Mouse (Mus musculus) CD4-positive, CD25-positive, alpha-beta regulatory T cell, adult 4 months (primary cell): ENCODE data around the gene Pld1. TPM values are rescaled to one million over a fixed set of nuclear protein-coding genes. Genes with fewer than 3 reads are reported as not detected.
"Not testable (repeated sequence)": the region's sequence is repeated elsewhere in the genome, so short reads cannot be mapped to it uniquely, and the experiment has no call there.

Experiments used
- ATAC-seq: one replicate; pipeline ENCODE4 v1.8.0; 2017
- polyA plus RNA-seq, 2 experiments: library from polyadenylated mRNA; unstranded; fragments of 100-300 nt; shearing (Covaris generic); gene quantifications; one replicate each; pipeline ENCODE4 v1.2.1; 2017

The Pld1 gene
- polyA plus RNA-seq, 2 experiments from 2014 or later = 0.85 TPM; not detected in 1

DNA sequence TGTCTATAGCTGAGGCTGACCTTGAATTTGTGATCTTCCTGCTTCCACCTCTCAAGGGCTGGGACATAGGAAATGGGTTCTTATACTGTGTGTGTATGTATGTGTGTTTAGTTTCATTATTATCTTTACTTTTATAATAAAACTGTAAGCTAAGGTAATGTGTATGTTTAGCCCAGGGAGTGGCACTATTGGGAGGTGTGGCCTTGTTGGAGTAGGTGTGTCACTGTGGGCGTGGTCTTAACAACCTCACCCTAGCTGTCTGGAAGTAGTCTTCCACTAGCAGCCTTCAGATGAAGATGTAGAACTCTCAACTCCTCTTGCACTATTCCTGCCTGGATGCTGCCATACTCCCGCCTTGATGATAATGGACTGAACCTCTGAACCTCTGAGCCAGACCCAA, 6.9 kb downstream of the Pld1 start:
- not testable (repeated sequence) for ATAC-seq

DNA sequence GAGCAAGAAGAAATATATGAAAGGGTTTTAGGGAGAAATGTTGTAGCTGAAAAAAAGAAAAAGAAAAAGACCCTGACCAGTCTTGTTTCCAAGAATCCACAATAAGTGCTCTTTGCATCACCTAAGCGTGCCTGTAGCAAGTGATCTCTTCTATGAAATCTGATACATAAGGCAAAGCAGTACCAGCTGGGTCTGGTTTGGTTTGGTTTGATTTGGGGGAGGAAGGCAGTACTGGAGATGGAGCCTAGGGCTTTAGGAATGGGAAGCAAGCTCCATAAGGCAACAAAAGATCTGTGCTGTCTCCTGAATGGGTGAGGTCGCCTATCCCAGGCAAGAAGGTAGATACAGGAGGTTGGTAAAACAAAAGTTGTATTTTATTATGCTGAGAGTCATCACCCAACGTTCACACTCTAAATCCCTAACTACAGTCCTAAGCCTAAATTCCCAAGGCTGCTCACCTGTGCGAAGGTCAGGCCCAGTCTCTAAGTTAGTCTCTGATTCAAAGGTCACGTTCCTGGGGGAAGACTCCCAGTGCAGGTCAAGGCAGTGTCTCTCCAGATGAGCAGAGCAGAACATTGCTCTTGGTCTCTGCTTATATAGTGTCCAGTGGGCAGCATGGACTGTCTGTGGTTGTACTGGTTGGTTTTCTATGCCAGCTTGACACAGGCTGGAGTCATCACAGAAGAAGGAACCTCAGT, 10.8 kb downstream of the Pld1 start:
- no peak for ATAC-seq

DNA sequence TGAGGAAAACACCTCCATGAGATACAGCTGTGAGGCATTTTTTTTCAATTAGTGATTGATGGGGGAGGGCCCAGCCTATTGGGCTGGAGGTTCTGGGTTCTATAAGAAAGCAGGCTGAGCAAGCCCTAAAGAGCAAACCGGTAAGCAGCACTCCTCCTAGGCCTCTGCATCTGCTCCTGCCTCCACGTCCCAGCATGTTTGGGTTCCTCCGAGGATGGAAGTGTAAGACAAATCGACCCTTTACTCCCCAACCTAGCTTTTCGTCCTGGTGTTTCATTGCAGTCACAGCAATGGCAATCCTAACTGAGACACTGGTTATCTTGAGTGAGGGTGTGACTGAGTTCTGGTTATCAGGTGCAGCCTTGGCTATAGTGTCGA, 11.4 kb downstream of the Pld1 start:
- no peak for ATAC-seq

DNA sequence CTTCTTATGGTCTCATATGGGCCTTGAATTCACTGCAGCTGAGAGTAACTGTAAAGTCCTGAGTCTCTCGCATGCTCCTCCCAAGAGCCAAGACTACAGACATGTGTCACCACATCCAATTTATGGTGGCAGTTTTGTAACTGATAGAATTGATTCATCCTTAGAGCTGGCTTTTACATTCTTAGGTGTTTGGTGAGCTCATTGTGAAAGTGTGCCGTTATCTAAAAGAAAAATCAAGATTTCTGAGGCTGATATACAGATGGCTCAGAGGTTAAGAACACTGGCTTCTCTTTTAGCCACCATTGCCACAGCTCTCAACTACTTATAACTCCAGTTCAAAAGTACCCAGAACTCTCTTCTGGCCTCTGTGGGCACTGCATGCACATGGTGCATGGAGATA, 12.2 kb downstream of the Pld1 start:
- no peak for ATAC-seq

DNA sequence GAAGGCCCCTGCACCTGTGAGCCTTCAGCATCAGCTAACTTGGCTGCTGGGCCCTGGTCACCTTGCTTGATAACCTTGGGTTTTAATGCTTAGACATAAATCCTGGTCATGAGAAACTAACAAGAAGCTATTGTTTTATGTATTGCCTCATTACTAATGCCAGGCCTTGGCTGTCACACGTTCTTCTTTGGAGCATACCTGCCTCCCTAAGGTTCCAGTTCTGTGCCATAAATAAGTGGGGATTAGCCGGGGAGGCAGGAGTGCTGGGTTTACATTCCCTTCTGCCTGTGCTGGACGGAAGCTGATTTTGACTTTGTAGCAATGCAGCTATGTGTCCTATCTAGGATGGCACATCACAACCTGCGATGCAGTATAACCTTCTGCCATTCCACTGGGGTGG, 13.2 kb downstream of the Pld1 start:
- ATAC-seq = no peak

DNA sequence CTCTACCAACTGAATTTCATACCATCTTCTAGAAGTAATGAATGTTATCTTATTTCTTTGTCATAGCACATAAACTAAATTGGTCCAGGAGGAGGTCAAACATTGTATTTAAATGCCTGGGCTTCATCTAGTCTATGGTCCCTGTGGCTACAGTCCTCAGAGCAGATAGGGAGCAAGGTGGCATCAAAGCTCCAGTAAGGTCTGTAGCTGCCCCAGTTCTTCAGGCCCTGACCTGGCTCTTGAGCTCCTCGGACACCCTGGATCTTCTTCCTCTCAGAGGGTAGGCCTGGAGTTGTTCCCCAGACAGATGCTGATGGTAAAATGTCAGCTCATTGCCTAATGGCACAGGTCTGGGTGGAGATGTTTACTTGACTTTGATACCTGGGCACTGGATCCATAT, 17.5 kb downstream of the Pld1 start:
- ATAC-seq = no peak

DNA sequence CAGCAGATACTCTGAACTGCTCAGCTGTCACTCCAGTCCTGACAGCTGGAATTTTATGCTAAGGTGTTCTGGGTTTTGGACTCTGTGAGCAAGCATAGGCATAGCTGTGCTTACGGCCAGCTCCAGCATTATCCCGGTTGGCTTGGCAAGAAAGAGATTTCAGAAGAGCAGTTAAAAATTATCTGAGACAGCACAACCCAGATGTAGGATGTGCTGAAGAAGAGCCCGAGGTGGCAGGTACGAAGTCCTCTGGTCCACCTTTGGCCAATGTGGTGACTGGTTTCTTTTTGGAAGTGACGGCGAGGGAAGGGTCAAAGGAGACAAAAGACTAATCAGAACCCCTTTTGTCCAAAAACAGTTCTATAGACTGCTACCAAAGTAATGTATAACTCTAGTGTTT, 20.7 kb downstream of the Pld1 start:
- ATAC-seq = no peak

DNA sequence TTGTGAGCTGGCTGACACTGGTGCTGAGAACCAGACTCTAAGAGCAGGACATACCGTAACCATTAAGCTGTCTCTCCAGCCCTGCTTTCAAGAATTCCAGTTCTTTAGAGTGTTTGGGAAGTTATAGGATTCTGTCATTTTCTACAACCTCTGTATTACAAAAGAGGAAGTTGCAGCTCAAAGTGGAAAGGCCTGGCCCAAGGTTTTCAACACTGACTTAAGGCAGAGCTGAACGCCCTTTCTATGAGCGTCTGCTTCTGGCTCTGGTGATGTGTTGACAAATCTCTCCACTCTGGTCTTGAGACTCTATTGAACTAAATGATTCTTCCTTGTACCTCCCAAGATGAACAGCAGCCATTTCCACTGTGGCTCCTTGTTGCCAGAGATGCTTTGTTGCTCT, 22.7 kb downstream of the Pld1 start:
- no peak for ATAC-seq

DNA sequence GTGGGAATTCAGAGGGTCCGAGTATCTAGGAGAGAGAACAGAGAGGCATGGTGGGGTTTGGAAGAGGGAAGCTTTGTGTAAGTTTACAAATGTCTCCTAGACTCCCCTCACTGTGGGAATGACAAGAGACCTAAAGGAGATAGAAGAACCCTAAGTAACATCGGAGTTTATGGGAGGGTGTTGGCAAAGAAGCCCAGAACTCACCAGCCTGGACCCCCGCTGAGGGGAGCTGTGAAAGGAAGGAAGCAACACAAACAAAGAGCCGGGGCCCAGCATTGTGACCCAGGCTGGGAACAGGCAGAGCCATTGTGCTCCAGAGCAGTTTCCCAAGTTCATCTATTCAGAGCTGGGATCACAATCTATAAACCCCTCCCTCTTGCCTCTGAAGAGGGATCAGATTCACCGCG, 25.3 kb downstream of the Pld1 start:
- ATAC-seq = no peak

DNA sequence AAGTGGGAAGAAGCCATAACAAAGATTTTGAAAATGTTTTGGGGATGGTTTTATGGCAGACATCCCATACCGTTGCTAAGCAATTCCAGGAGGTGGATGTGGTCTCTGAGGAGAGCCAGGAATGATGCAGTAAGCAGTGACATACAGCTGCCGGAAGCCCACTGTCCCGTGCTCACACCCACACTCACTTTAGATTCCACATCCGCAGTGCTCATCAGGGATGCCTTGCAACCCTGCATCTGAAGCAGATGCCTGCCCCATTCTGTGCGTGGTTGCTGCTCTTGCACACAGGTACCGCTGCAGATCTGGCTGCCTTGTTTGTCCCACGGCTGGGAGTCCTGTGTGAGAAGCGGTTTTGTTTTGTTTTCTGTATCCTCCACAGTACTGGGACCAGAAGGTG, 30.2 kb downstream of the Pld1 start:
- no peak for ATAC-seq

DNA sequence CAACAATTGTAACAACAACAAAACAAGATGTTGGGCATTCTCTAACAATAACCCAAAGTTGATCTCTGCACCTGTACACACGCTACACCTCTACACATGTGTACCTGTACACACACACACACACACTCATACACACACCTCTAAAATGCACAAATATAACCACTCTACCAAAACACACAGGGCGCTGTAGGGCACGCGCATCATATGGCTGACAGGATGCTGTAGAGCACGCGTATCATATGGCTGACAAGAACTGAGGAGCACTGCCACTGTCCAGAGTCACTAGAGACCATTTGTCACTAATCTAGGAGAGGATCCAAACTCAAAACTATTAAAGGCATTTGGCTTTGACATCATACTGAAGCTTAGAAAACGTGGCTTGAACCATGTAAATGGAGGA, 35.4 kb downstream of the Pld1 start:
- no peak for ATAC-seq

DNA sequence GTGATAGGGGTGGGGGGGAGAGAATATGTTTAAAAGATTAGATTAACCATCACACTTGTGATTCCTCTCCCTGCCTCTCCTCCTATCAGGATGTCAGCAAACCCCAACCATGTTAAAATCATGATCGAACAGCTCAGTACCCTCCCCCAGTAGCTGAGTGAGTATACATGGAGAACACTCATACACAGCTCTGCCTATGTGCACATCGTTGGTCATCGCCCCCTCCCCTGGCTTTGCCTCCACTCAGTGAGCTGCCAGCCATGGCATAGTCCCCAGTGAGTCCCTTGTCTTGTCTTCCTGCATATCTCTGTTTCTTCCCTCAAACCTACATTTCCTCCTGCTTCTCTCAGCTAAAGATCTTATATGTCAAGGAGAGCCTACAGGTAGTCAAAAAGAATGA, 36.5 kb downstream of the Pld1 start:
- ATAC-seq = no peak

DNA sequence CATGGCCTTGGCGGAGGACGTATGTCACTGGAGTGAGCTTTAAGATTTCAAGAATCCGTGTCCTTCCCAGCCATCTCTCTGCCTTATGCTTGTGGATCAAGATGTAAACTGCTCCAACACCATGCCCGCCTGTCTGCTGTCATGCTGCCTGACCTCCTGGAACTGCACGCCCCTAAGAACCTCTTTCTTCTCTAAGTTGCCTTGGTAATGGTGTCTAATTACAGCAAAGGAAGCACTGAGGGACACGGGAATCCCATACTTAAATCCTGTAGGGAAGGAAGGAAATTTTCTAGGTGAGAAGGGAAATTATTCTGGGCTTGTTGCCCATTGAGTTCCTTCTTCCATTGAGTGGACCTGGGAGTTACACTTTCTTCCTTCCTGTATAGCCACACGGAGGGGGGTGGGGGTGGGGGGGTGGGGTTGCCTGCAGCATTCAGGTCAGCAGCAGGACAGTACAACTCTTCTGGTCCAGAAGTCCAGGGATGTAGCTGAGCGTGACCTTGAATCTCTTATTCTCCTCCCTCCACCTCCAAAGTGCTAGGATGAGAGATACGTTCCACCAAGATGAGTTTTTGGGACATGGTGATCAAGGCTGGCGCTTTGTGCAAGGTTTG, 38.5 kb downstream of the Pld1 start:
- no peak for ATAC-seq

DNA sequence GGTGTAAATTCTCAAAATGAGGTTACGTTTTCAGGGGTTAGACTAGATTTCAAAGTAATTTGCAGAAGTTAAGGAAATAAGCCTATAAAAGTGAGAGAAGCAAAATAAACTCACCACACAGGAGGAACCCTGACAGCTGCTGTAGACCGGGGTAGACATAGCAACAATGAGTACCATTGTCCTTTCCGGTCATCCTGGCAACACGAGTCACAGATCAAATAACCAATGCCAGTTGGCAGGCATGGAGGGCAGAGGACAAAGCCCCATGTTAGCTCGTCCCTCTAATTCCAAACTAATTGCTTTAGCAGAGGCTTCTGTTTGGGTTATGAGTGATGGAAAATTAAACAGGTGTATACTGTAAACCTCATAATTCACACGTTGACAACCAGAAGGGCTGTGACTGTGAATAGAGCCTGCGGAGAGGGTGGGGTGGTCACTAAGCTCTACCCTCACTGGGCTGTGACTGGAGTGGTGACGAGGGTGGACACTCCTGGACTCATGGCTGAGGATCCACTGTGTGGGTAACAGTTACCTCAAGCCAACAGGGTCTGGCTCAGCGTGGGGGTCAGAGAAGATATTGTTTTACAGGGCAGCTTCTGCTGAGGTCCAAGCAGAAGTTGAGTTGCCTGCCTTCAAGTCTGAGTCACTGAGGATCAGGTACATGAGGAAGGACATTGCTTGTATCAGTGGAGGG, 39.7 kb downstream of the Pld1 start:
- no peak for ATAC-seq

DNA sequence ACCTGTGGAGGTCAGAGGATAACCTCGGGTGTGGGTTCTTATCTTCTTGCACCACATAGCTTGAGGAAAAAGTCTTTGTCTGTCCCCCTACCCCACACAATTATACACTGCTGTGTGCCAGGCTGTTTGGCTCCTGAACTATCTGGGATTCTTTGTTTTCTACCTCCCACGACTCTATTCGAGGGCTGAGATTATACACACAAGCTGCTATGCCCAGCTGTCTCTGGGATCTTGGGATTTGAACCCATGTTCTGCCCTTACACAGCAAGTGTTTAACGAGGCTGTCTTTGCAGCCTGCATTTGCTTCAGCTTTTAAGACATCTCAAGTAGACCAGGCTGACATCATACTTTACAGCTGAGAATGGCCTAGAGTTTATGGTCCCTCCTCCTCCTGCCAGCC, 43.1 kb downstream of the Pld1 start:
- ATAC-seq = no peak

DNA sequence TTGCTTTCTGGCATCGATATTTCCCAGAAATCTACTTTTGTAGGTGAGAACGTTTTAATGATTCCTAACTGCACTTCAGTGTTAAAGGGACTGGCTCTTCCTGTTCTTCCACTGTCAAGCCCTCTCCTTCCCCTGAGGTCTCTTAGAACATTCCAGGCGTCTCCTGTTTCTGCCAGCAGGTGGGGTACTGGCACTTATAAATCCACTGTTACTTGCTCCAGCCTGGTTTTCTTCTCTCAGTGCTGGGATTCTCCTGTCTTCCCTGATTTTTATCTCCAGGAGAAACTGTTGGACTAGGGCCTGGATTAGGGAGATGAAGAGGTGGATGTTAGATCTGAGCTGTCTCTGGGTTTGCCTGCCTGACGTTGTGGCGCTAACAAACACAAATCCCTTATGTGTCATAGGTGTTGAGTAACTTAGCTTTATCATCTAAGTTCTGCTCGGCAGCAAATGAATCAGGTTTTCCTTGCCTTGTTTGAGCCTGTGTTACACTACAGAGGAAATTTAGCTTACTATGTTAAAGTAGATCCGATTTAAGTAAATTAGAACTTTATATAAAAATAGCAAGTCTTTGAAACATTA, 44.0 kb downstream of the Pld1 start:
- no peak for ATAC-seq

DNA sequence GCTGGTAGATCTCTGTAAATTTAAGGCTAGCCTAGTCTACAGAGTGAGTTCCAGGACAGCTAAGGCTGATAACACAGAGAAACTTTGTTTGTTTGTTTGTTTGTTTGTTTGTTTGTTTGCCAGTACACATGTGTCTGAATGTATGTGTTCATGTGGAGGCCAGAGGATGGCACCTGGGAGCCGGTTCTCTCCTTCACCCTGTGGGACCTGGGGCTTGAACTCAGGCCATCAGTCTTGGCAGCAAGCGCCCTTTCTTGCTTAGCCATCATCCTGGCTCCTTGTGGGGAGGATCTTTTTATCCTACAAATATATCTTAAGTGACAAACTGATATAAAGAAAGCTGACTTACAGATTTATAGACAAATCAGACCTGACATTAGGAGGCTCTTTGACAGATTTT, 44.8 kb downstream of the Pld1 start:
- no peak for ATAC-seq

DNA sequence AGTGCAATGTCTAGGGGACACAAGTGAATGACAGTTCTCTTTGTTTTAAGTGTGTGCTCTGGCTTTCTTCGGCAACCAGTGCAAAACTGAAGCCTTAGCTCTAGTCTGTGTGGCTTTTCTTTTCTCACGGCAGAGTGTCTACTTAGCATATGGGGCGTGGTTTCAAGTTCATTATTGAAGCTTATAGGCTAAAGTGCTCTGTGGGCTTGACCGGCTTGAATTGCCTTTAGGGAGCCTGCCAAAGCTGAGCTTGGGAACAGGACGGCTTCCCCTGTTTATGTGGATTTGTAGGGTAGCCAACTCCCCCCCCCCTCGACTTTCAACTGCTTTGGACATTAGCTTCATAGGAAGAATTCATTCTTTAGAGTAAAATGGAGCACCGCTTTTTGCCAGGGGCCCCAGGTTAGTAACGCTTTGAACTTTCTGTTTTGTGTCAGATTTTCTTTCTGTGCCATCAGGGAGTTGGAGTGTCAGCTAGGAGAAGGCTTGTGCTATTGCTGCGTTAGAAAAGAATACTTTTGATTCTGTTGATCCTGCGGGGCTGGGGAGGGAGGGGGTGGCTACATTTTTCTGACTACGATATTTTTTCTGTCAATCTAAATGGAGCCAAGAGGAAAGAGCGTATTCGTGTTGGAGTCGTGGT, 45.6 kb downstream of the Pld1 start:
- ATAC-seq = peak; percentile 89

DNA sequence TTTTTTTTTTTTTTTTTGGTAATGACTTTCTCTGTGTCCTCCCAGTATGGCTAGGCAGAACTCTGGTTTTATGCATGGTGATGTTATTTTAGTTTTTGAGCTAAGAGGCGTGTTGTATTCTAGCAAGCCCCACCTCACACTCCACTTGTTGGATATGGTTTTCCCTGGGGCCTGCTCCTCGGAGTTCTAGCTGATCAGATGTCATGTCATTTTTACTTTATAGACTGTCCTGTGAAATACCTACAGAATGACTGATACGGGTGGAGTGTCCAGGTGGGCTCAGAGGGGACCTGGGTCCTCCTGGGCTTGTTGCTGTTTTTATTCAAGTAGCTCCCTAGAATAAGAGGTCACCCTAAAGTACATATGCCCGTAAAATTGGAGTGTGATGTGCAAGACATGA, 46.1 kb downstream of the Pld1 start:
- ATAC-seq = no peak

DNA sequence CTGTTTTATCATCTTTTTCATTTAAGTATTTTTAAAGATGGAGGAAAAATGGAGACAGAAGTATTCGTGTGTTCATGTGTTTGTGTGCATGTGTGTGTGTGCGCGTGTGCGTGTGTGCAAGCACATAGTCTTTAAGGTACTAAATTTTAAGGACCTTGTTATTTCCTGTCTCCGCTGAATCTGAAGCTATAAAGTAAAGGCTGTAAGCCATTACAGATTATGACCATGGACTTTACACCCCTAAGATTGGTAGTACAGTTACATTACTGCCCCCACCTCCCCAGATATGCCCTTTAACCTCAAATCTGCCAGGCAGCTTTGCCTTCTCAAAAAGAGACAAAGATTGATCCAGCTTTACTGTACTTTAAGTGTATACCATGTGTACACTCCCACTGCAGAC, 46.8 kb downstream of the Pld1 start:
- ATAC-seq = no peak

DNA sequence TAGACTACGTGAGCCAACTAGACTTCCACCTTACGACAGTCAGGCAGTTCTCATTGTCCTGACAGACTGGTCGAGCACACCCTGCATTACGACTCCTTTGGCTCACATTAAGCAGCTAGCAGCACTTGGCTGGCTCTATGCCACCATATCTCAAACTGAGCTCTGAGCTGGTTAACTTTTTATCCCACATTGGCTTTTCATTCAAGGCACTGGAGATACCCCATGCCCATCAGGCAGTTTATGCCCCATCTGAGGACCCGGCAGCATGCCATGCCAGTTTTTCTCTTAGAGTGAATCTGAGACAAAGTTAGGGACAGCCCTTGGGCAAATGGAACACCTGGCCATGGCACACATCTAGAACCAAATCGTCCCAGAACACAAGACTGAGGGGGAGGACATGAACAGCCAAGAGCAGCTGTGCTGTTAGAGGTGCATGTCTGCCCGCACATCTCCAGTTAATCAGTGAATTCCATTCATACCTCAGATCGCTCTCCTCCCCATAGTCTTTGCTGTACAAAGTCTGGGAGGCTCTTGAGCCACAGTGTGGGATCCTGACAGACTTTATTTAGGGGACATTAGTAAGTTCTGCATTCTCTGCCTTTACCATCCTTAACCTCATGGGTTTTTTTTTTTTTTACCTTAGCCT, 49.5 kb downstream of the Pld1 start:
- no peak for ATAC-seq

DNA sequence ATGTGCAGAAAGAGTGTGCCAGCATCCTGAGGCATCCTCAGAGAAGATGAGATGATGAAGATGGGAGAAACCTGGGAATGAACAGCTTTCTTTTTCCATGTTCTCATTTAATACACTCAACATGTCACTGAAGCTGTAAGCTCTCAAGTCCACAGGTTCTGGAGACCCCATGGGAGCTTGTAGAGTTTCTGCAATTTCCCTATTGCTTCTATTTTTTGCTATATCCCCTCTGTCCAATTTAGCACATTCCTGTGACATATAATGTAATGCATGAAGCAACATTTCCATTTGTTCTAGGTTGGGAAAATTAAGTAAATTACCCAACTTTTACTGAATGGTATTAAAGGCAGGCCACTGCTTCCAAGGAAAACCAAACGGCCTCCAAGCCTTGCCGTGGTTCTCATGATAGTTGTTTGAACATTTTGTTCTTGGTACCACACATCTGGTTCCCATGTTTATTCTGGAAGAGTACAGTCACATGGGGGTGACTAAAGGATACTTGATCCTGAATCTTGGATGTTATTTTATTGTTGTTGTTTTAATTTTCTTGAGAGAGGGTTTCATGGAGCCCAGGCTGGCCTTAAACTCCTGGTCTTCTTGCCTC, 52.7 kb downstream of the Pld1 start:
- ATAC-seq = no peak
